Mouse (Mus musculus) CH12.LX (cell line): ENCODE results near the gene Acsl5. TPM values are rescaled to one million over a fixed set of nuclear protein-coding genes. Genes with fewer than 3 reads are reported as not detected.
A peak's percentile ranks its signal among the peaks of the same experiment; 100 is the strongest.

Experiments
- DNase-seq: peaks from one replicate; pipeline ENCODE4 v3.0.0-alpha.2; 2013; ENCODE audit errors: extremely low read depth
- H3K27ac ChIP-seq: 2 replicates; pipeline ENCODE4 v1.5.1; 2012; ENCODE audit warnings: low read depth, mild to moderate bottlenecking, control low read depth, moderate library complexity; ENCODE audit not compliant: insufficient read depth
- H3K27me3 ChIP-seq: replicated peaks from 2 replicates; pipeline ENCODE3; 2012; ENCODE audit warnings: inconsistent platforms
- H3K36me3 ChIP-seq, 2 experiments: replicated peaks in 1 of 2; 2 replicates each; pipeline versions ENCODE3 to v1.6.1; 2012; ENCODE audit warnings: inconsistent platforms in 1 of 2, low read length in 1 of 2, mild to moderate bottlenecking in 1 of 2, mixed read lengths in 1 of 2, moderate library complexity in 1 of 2; ENCODE audit not compliant: control insufficient read depth in 1 of 2, insufficient read depth in 1 of 2
- H3K4me1 ChIP-seq, 2 experiments: 2 replicates each; pipeline ENCODE4 v1.6.1; 2012; ENCODE audit warnings: inconsistent platforms in 1 of 2, moderate library complexity in 1 of 2; ENCODE audit not compliant: insufficient read depth in 2 of 2, control insufficient read depth in 1 of 2
- H3K4me2 ChIP-seq: 2 replicates; pipeline ENCODE4 v1.6.1; 2012; ENCODE audit warnings: low read depth, mild to moderate bottlenecking, control low read depth; ENCODE audit not compliant: poor library complexity, insufficient read depth, severe bottlenecking
- H3K4me3 ChIP-seq, 3 experiments: fragments of 150-350 bp in 1 of 3; sonication (generic) in 1 of 3; replicated peaks in 1 of 3; 2 replicates each; pipeline versions ENCODE3 to v1.5.1; 2011 to 2012; ENCODE audit warnings: low read depth in 2 of 3, low read length in 2 of 3, mild to moderate bottlenecking in 2 of 3, moderate library complexity in 2 of 3, control low read depth in 1 of 3, improper control_type of control experiment in 1 of 3, inconsistent platforms in 1 of 3, mixed read lengths in 1 of 3; ENCODE audit not compliant: poor library complexity in 1 of 3
- H3K79me2 ChIP-seq: replicated peaks from 2 replicates; pipeline ENCODE4 v1.6.1; 2012; ENCODE audit warnings: mild to moderate bottlenecking, moderate library complexity; ENCODE audit not compliant: control insufficient read depth, poor library complexity, insufficient read depth, severe bottlenecking; ENCODE audit errors: extremely low read depth
- H3K9ac ChIP-seq: 2 replicates; pipeline ENCODE4 v1.6.1; 2012; ENCODE audit warnings: low read depth, mild to moderate bottlenecking, control low read depth, moderate library complexity; ENCODE audit not compliant: insufficient read depth
- H3K9me3 ChIP-seq: replicated peaks from 2 replicates; pipeline ENCODE3; 2012; ENCODE audit warnings: low read length, inconsistent platforms, mixed read lengths
- BHLHE40 ChIP-seq: IDR thresholded peaks from 2 replicates; pipeline ENCODE4 v1.6.1; 2011; ENCODE audit warnings: mild to moderate bottlenecking, low read depth, low read length, improper control_type of control experiment
- ELF1 ChIP-seq: IDR thresholded peaks from 2 replicates; pipeline ENCODE4 v1.6.1; 2014; ENCODE audit warnings: low read depth, mild to moderate bottlenecking, inconsistent platforms, low read length, improper control_type of control experiment
- EP300 ChIP-seq: IDR thresholded peaks from 2 replicates; pipeline ENCODE4 v1.6.1; 2011; ENCODE audit warnings: low read length, improper control_type of control experiment
- ETS1 ChIP-seq: conservative IDR thresholded peaks from 2 replicates; pipeline ENCODE4 v1.6.1; 2012; ENCODE audit warnings: low read depth, mild to moderate bottlenecking, inconsistent platforms, low read length, improper control_type of control experiment, moderate library complexity
- GABPA ChIP-seq: IDR thresholded peaks from 2 replicates; pipeline ENCODE4 v1.6.1; 2012; ENCODE audit warnings: low read depth, low read length, improper control_type of control experiment, inconsistent platforms; ENCODE audit not compliant: insufficient replicate concordance
- IRF4 ChIP-seq: IDR thresholded peaks from 2 replicates; pipeline ENCODE4 v1.6.1; 2014; ENCODE audit warnings: low read depth, mild to moderate bottlenecking, inconsistent platforms, low read length, improper control_type of control experiment
- JUN ChIP-seq: IDR thresholded peaks from 2 replicates; pipeline ENCODE4 v1.6.1; 2011; ENCODE audit warnings: low read depth, mild to moderate bottlenecking, low read length, improper control_type of control experiment, moderate library complexity; ENCODE audit not compliant: insufficient read depth
- KAT2A ChIP-seq: IDR thresholded peaks from 2 replicates; pipeline ENCODE4 v1.6.1; 2012; ENCODE audit warnings: low read length, improper control_type of control experiment, inconsistent platforms; ENCODE audit not compliant: insufficient replicate concordance
- MAZ ChIP-seq: IDR thresholded peaks from 2 replicates; pipeline ENCODE4 v1.6.1; 2012; ENCODE audit warnings: low read depth, mild to moderate bottlenecking, inconsistent platforms, low read length, improper control_type of control experiment, moderate library complexity
- MEF2A ChIP-seq: IDR thresholded peaks from 2 replicates; pipeline ENCODE4 v1.6.1; 2014; ENCODE audit warnings: low read depth, mild to moderate bottlenecking, inconsistent platforms, low read length, improper control_type of control experiment, borderline replicate concordance
- MYC ChIP-seq: IDR thresholded peaks from 2 replicates; pipeline ENCODE4 v1.6.1; 2011; ENCODE audit warnings: low read depth, mild to moderate bottlenecking, improper control_type of control experiment, low read length
- POLR2AphosphoS2 ChIP-seq: IDR thresholded peaks from 2 replicates; pipeline ENCODE4 v1.6.1; 2011; ENCODE audit warnings: low read depth, low read length, improper control_type of control experiment
- RCOR1 ChIP-seq: conservative IDR thresholded peaks from 2 replicates; pipeline ENCODE4 v1.6.1; 2012; ENCODE audit warnings: low read depth, mild to moderate bottlenecking, inconsistent platforms, low read length, improper control_type of control experiment
- SMC3 ChIP-seq: IDR thresholded peaks from 2 replicates; pipeline ENCODE4 v1.6.1; 2011; ENCODE audit warnings: low read depth, low read length, improper control_type of control experiment
- TCF12 ChIP-seq: IDR thresholded peaks from 2 replicates; pipeline ENCODE4 v1.6.1; 2014; ENCODE audit warnings: low read depth, mild to moderate bottlenecking, inconsistent platforms, low read length, improper control_type of control experiment
- UBTF ChIP-seq: IDR thresholded peaks from 2 replicates; pipeline ENCODE4 v1.6.1; 2012; ENCODE audit warnings: low read depth, mild to moderate bottlenecking, inconsistent platforms, low read length, improper control_type of control experiment, moderate library complexity
- USF2 ChIP-seq: conservative IDR thresholded peaks from 2 replicates; pipeline ENCODE4 v1.6.1; 2011; ENCODE audit warnings: low read depth, low read length, improper control_type of control experiment
- ZC3H11A ChIP-seq: IDR thresholded peaks from 2 replicates; pipeline ENCODE4 v1.6.1; 2012; ENCODE audit warnings: low read depth, mild to moderate bottlenecking, inconsistent platforms, low read length, improper control_type of control experiment
- ZKSCAN1 ChIP-seq: IDR thresholded peaks from 2 replicates; pipeline ENCODE4 v1.6.1; 2012; ENCODE audit warnings: low read depth, inconsistent platforms, low read length, improper control_type of control experiment, borderline replicate concordance
- ZMIZ1 ChIP-seq: IDR thresholded peaks from 2 replicates; pipeline ENCODE4 v1.6.1; 2012; ENCODE audit warnings: low read depth, mild to moderate bottlenecking, inconsistent platforms, low read length, improper control_type of control experiment
- ZNF384 ChIP-seq: IDR thresholded peaks from 2 replicates; pipeline ENCODE4 v1.6.1; 2012; ENCODE audit warnings: low read depth, low read length, improper control_type of control experiment, inconsistent platforms
- dilution Hi-C: fragments of 300-500 bp; cut with MboI; formaldehyde crosslinking; loops from 2 replicates; pipeline ENCODE4 v1.14.3; 2020; ENCODE audit warnings: low sequenced_read_pairs; ENCODE audit not compliant: extremely low pct_unique_long_range_greater_than_20kb, extremely low pct_ligation_motif_present
- in situ Hi-C: fragments of 300-500 bp; cut with MboI; formaldehyde crosslinking; loops from 3 replicates; pipeline ENCODE4 v1.14.3; 2019; ENCODE audit warnings: low sequenced_read_pairs, low pct_ligation_motif_present, low pct_unique_long_range_greater_than_20kb, mixed read lengths
- polyA plus RNA-seq: library from polyadenylated mRNA; unstranded; fragments of >175 nt; gene quantifications from 2 replicates; pipeline ENCODE4 v1.2.1, GENCODE M21; 2012; ENCODE audit warnings: low read depth; ENCODE audit not compliant: insufficient read length
- total RNA-seq, 2 experiments: library from RNA; depleted of rRNA; stranded (reverse); fragments of 300-350 nt in 1 of 2; fragments of >200 nt in 1 of 2; gene quantifications; 2 replicates each; pipeline ENCODE4 v1.2.3; 2012 to 2014

Acsl5 gene
- total and polyA plus RNA-seq, 3 experiments: 126 to 265 (median 196) TPM

DNA sequence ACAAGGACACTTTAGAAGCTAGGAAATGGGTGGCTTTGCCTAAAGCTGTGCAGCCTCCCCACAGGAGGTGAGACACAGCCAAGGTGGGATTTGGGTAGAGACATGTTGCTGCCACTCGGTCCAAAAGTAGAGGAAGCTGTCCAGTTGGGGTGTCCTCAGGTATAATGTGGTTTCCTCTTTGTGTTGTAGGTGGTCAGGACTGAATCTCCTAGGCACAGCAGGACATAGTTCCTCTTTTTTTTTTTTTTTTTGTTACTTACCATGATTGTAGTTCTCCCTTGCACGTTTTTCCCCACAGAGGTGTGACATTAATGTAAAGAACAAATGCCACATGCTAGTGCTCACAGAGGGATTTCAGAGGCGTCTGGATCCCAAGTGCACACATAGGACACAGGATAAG, 13.5 kb downstream of the Acsl5 start:
- Histone ChIP-seq H3K27me3 (no peaks in the 10 kb centered on the region), H3K9me3 (no peaks in the 10 kb centered on the region), H3K4me2 (no peak overlapping the region), H3K4me3 (no peak overlapping the region), H3K4me1 (peaks cover 25 to 96% of the 10 kb centered on the region in 2 experiments), H3K9ac (no peak overlapping the region), H3K36me3 (peaks cover 28 to 72% of the 10 kb centered on the region in 2 experiments), H3K27ac (no peak overlapping the region; the same call in 1 of the 2 replicates), H3K79me2 (peaks cover 69% of the 10 kb centered on the region)
- dilution Hi-C loops (no loop called here), in situ Hi-C loops (no loop called here)
- DNase-seq: no peak
- TF ChIP-seq IRF4: peak; percentile 39; the same call in 1 of the 2 replicates
- TF ChIP-seq UBTF: no peak
- TF ChIP-seq EP300: peak; percentile 52; the same call in 1 of the 2 replicates
- no peak for TF ChIP-seq ZC3H11A
- peak; percentile 93 for TF ChIP-seq ZNF384
- TF ChIP-seq MEF2A: no peak
- TF ChIP-seq ETS1: peak; percentile 40
- 0 out of 2 replicates have a peak, but pooled peaks have one; percentile 26 for TF ChIP-seq RCOR1
- TF ChIP-seq BHLHE40: peak; percentile 85
- no peak for TF ChIP-seq JUN

GRCm38 (mm10) chr19:55266786-55267185, 15.0 kb downstream of the Acsl5 start:
- Histone ChIP-seq H3K27ac (no peak overlapping the region), H3K9ac (no peak overlapping the region), H3K36me3 (peaks cover 42 to 76% of the 10 kb centered on the region in 2 experiments), H3K27me3 (no peaks in the 10 kb centered on the region), H3K9me3 (no peaks in the 10 kb centered on the region), H3K79me2 (peaks cover 57% of the 10 kb centered on the region), H3K4me1 (peaks cover 20 to 94% of the 10 kb centered on the region in 2 experiments), H3K4me3 (no peak overlapping the region), H3K4me2 (no peak overlapping the region)
- DNase-seq: no peak
- in situ Hi-C loops (no loop called here), dilution Hi-C loops (no loop called here)
- no peak for TF ChIP-seq RCOR1

- in situ Hi-C loops (no loop called here), dilution Hi-C loops (no loop called here)
- Histone ChIP-seq H3K4me2 (no peak overlapping the region), H3K9ac (no peak overlapping the region), H3K4me1 (peaks cover 20 to 81% of the 10 kb centered on the region in 2 experiments), H3K4me3 (no peak overlapping the region), H3K9me3 (no peaks in the 10 kb centered on the region), H3K36me3 (peaks cover 49 to 81% of the 10 kb centered on the region in 2 experiments)
- DNase-seq: no peak
- TF ChIP-seq ELF1: no peak
- TF ChIP-seq MYC: no peak
- no peak for TF ChIP-seq UBTF
- TF ChIP-seq ZKSCAN1: no peak
- no peak for TF ChIP-seq ETS1
- no peak for TF ChIP-seq IRF4
- no peak for TF ChIP-seq ZMIZ1
- TF ChIP-seq JUN: no peak
- TF ChIP-seq SMC3: no peak
- TF ChIP-seq GABPA: no peak
- TF ChIP-seq USF2: no peak
- TF ChIP-seq KAT2A: no peak
- no peak for TF ChIP-seq MAZ
- no peak for TF ChIP-seq TCF12
- no peak for TF ChIP-seq POLR2AphosphoS2
- TF ChIP-seq, all 38 proteins: peak for 0
- peaks cover 45% of the 10 kb centered on the region for H3K79me2 ChIP-seq
- no peak overlapping the region for H3K27ac ChIP-seq
- no peaks in the 10 kb centered on the region for H3K27me3 ChIP-seq
Observed at GRCm38 (mm10) chr19:55268150-55268549, 16.4 kb downstream of the Acsl5 start.
